Mouse (Mus musculus): Measurements from ENCODE around the gene Pgm5.

Pgm5 gene

GRCm38 (mm10) chr19:24865436-24865835, 3.8 kb upstream of the Pgm5 start:
- no peak for DNase-seq

GRCm38 (mm10) chr19:24861276-24861611, 411 bp downstream of the Pgm5 start:
- no peak for DNase-seq

- peak in 1 of 2 experiments; percentile 37 for DNase-seq
Measured at GRCm38 (mm10) chr19:24851456-24852315, 10.0 kb downstream of the Pgm5 start.

- DNase-seq = no peak
Measured at GRCm38 (mm10) chr19:24848844-24849243, 12.8 kb downstream of the Pgm5 start.

GRCm38 (mm10) chr19:24848345-24848744, 13.3 kb downstream of the Pgm5 start:
- no peak for DNase-seq

GRCm38 (mm10) chr19:24845007-24845546, 16.6 kb downstream of the Pgm5 start:
- DNase-seq = no peak

GRCm38 (mm10) chr19:24842080-24842479, 19.6 kb downstream of the Pgm5 start:
- peak; percentile 13 to 47 for DNase-seq

- DNase-seq = no peak
Measured at GRCm38 (mm10) chr19:24824517-24824916, 37.1 kb downstream of the Pgm5 start.

GRCm38 (mm10) chr19:24815661-24816221, 45.9 kb downstream of the Pgm5 start:
- no peak for DNase-seq

- DNase-seq = no peak
Measured at GRCm38 (mm10) chr19:24812861-24813293, 48.8 kb downstream of the Pgm5 start.

GRCm38 (mm10) chr19:24812106-24812810, 49.4 kb downstream of the Pgm5 start:
- DNase-seq = no peak

- no peak for DNase-seq
Measured at GRCm38 (mm10) chr19:24811451-24811850, 50.2 kb downstream of the Pgm5 start.

GRCm38 (mm10) chr19:24806013-24806412, 55.6 kb downstream of the Pgm5 start:
- no peak for DNase-seq

- peak; percentile 6 to 22 for DNase-seq
Measured at GRCm38 (mm10) chr19:24797606-24798005, 64.0 kb downstream of the Pgm5 start.

- DNase-seq = no peak
Measured at GRCm38 (mm10) chr19:24794350-24794749, 67.3 kb downstream of the Pgm5 start.

GRCm38 (mm10) chr19:24793545-24794139, 68.0 kb downstream of the Pgm5 start:
- DNase-seq = no peak

GRCm38 (mm10) chr19:24792876-24793275, 68.8 kb downstream of the Pgm5 start:
- DNase-seq = no peak

GRCm38 (mm10) chr19:24785898-24786297, 75.8 kb downstream of the Pgm5 start:
- DNase-seq = no peak

GRCm38 (mm10) chr19:24785056-24785675, 76.5 kb downstream of the Pgm5 start:
- DNase-seq = no peak

GRCm38 (mm10) chr19:24783736-24784135, 77.9 kb downstream of the Pgm5 start:
- no peak for DNase-seq

GRCm38 (mm10) chr19:24779996-24780395, 81.7 kb downstream of the Pgm5 start:
- peak in 1 of 2 experiments; percentile 12 for DNase-seq

- DNase-seq = no peak
Measured at GRCm38 (mm10) chr19:24770345-24770744, 91.3 kb downstream of the Pgm5 start.

- no peak for DNase-seq
Measured at GRCm38 (mm10) chr19:24767401-24767800, 94.3 kb downstream of the Pgm5 start.

Data from kidney, postnatal 36 days (tissue).